Mouse (Mus musculus): Measurements from ENCODE around the gene Snrnp35.
"Not testable (repeated sequence)": the region's sequence is repeated elsewhere in the genome, so short reads cannot be mapped to it uniquely, and the experiment has no call there.

The Snrnp35 gene

GRCm38 (mm10) chr5:124482966-124483654 lies at the start of gene Snrnp35:
Snrnp35 (plus strand) TSS chr5:124483134.
- CTCF ChIA-PET, result no interaction called here

GRCm38 (mm10) chr5:124438229-124438628 lies 44.7 kb upstream of the Snrnp35 start:
- CTCF ChIA-PET, result interaction anchor here (0.6 kb wide), 1 partner anchor 58 kb away, joined by 3 read pairs; no protein-coding TSS in a partner anchor

- CTCF ChIA-PET, result no interaction called here
Measured at GRCm38 (mm10) chr5:124438746-124439145, 44.2 kb upstream of the Snrnp35 start.

DNA sequence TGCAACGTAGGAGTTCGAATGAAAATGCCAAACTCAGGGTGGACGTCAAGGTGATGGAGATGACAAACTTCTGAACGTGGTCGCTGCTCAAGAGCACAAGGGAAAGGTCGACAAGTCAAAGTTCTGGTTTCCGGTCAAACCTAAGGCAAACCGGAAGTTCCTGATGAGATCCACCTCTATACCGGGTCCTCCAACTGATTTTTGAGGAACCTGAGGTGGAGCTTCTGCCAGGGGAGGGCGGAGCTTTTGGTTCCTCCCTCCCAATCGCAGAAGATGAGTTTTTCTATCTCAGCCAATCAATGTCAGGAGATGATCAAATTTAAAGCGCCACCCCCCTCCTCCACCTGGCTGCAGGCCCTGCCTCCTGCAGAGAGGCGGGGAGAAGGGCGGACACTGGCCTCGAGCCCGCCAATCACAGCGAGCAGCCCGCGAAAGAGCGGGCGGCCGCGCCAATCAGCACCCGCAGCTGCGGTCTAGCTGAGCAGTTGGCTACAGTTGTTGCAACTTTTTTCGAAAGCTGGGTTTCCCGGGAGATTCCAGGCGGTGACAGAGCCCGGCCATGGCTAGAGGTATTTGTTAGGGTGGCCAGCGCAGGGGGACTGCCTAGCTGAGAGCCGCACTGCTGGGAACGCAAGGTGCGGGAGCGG lies 43.4 kb upstream of the Snrnp35 start, which contains the start of gene Kmt5a:
Kmt5a (plus strand) TSS at position 484 of the 647 bp plus-strand sequence.
- CTCF ChIA-PET, result no interaction called here

DNA sequence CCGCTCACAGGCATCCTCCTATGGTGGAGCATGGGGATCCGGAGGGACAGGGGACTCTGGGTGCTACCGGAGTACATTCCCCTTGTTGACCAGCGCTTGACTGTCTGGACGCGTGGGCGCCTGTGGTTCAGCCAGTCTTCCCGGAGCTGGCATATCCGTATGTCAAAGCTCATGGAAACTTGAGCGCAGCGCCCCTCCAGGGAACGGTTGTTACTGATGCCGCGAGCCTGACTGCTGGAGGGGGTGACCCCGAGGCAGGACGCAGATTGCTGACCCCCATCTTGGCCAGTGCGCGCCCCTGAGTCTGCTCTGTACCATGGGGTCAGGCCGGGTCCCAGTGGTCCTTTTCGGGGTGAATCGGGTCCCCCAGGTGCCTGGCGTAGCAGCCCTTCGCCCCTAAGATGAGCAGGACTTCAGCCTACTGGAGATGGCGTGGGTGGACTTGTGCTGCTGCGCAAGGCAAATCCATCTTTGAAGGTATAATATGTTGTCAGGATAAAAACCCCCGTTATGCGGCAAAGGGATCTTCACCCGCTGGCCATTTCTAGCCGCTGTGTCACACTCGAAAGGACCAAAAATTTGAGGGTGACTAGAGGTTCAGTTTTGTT lies 42.7 kb upstream of the Snrnp35 start:
- CTCF ChIA-PET, result no interaction called here

DNA sequence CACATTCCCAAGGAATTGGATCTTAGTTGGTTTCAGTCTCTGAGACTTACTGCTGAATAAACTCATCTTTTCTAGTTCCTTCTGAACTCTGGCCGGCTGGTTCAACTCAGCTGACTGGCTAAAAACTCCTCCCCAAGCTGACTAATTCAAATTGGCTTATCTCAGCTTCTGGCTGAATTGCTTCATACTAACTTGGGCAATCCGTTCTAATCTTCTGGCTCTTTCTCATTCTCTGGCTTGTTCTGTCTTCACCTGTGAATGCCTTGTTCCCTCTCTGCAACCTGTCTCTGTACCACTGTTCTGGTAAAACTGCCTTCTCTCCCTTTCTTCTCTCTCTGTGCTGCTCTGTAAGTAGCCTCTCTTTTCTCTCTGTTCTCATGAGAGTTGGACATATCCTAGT lies 40.3 kb upstream of the Snrnp35 start:
- CTCF ChIA-PET, result no interaction called here

GRCm38 (mm10) chr5:124444208-124444607 lies 38.7 kb upstream of the Snrnp35 start:
- CTCF ChIA-PET, result interaction anchor here (0.6 kb wide), 1 partner anchor 332 kb away, joined by 3 read pairs; the partner anchor contains the start of gene Ogfod2

DNA sequence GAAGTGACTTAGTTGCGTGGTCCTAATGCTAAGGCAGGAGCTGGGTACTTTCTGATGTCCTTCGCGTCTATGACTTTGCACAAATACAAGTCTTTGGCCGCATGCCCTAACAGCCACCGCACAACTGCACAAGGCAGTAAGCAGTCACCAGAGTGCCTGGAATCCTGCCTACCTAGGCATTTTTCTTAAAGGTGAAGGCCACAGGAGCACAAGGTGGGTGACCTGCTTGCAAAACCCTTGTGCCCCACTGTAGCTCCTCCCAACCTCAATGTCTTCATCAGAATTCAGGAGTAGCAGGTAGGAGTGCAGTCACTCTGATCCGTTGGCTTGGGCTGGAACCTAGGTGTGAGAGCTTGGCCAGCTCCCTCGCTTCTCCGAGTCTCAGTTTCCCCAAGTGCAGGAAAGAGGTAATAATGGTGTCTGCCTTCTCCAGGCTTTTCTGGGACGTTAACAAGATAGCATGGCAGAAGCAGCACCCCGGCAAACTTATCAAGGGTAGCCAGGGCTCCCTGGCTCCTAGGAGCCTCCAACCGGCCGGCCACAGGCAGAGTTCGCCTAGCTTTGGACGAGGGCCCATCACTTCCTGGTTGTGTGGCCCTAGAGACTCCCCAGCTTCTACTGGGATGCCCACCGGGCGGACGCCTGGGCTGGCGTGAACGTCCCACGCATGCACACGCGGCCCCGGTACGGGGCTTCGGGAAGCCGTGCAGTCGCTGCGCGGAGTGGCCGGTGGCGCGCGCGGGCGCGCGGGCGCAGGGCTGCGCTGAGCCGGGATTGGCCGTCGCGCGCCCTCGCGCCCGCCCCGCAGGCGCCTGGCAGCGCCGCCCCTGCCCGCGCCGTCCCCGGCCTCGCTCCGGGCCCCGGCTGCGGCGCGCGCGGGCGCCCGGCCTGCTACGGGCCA lies 38.0 kb upstream of the Snrnp35 start:
- CTCF ChIA-PET, result interaction anchor here (0.6 kb wide), 1 partner anchor 333 kb away, joined by 3 read pairs; the partner anchor contains the start of gene Ogfod2

- CTCF ChIA-PET, result no interaction called here
Measured at GRCm38 (mm10) chr5:124445621-124446293, 37.2 kb upstream of the Snrnp35 start.

DNA sequence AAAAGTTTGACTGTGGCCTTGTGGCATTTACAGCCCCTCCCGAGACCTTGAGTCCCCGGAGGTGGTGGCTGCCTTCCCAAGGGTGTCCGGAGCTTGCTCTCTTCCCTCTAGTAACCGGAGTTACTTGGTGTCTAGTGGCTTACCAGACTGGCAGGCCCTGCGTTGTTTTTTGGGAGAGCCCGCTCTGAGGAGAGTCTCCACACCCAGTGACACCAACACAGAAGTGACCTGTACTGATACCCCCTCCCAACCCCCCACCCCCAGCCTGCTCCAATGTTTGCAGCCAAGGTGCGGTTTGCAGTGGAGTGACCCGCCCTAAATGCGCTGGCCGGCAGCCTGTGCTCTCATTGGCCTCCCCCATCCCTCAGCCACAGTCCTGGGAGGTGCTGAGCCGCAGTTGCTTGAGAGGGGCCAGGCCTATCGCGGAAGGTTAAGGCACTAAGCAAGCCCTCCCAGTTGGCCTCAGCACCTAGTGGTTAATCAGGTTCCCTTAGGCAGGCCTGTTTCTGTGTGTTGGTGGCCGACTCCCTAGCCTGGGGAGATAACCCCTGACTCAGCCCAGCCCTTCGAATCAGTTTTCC lies 36.5 kb upstream of the Snrnp35 start:
- CTCF ChIA-PET, result interaction anchor here (0.6 kb wide), 1 partner anchor 24 kb away, joined by 5 read pairs; no protein-coding TSS in a partner anchor

- CTCF ChIA-PET, result interaction anchor here (0.9 kb wide), 1 partner anchor 69 kb away, joined by 4 read pairs; no protein-coding TSS in a partner anchor
Measured at GRCm38 (mm10) chr5:124449494-124449893, 33.4 kb upstream of the Snrnp35 start.

DNA sequence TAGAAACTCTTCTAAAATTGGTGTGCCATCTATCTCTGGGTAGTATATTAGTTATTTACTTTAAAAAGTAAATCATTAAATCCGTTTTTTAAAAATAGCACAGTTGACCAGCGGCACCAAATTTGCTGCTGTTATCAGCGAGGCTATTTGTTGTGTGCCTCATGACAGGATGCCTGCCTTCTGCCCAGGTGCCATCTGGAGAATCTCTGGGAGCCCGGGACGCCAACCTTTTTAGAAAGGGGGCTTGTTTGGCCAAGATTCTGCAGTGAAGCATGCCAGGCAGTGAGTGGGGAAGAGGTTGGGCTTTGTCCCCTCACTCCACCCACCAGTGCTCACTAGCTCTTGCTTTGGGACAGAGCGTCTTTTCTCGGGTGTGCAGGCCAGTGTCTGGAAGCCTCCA lies 32.9 kb upstream of the Snrnp35 start:
- CTCF ChIA-PET, result interaction anchor here (0.9 kb wide), 1 partner anchor 70 kb away, joined by 4 read pairs; no protein-coding TSS in a partner anchor

- CTCF ChIA-PET, result no interaction called here
Measured at GRCm38 (mm10) chr5:124450641-124451340, 32.1 kb upstream of the Snrnp35 start.

DNA sequence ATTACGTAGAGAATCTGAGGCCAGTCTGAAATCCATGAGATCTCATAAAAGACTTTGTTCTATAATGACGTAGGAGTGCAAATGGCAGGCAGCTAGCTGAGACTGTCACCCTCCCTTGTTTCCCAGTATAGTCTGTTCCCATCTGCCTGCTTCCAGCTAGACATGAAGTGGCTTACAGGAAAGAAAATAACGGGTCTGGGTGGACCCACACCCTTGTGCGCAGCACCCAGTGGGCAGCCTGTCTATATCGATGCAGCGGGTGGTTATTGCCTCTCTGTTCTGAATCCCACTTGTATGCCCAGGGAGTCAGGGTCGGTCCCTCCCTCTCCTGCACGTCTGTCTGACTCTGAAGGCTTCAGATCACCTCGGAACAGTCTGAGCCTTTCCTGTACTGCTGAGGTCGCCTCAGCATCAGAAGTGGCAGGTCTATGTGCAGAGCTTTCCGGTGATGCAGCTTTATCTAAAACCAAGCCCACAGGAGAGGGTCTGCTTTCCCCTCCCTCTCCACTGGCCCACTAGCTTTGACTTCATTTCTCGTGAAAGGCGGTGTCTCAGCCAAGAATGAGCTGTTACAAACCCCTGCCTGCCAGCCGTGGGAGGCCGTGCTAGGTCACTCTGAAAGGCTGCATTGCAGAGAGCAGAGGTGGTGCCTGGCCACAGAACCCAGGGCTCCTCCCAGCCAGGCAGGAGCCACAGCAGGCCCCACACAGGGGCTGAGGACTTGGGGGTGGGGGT lies 30.3 kb upstream of the Snrnp35 start:
- CTCF ChIA-PET, result interaction anchor here (0.6 kb wide), 1 partner anchor 1351 kb away, joined by 3 read pairs; no protein-coding TSS in a partner anchor

DNA sequence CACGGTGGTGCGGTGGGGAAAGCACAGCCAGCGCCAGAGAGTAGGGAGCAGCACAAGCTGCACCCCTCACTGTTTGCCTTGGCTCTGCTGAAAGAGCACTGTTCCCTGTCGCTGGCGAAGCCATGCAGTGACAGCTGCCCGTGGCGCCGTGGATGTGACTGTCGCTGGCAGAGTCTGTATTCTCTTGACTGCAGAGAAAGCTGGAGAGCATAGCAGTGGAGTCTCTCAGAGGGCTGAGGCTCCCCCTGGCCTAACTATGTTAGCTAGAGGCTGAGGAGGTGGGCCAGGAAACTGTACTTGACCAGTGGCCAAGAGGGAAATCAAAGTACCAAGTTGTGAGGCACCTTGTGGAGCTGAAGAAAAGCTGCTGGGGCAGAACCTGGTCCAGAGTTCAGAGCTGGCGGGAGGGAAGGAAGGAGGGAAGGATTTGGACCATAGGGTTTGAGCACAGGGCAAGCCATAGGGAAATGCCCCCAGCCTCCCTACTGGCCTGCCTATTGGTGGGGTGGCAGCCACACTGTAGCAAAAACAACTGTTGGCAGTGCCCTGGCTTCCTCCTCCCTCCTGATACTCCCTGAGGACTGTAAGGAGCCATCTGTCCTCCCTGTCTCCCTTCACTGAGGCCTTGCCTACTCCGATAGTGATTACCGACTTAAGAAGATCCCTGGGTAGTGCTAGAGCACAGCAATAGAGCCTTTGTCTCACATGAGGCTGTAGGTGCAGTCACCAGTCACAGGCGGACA lies 29.4 kb upstream of the Snrnp35 start:
- CTCF ChIA-PET, result interaction anchor here (0.6 to 0.7 kb wide), 2 partner anchors 194 to 1352 kb away, joined by 3 read pairs; no protein-coding TSS in a partner anchor

DNA sequence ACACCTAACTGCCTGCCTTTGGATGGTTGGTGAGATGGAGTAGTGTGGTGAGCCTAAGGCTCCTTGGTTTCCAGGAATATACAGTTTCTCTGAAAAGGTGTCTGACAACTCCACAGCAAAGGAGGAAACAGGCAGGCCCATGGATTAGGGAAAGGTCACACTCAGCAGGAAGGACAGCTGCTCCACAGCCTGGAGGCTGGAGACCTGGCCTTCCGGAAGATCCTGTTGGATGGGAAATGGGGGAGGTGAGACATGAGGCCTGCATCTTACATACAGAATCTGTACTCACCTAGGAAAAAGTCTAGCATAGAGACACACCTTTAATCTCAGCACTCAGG lies 28.9 kb upstream of the Snrnp35 start:
- CTCF ChIA-PET, result interaction anchor here (0.7 kb wide), 1 partner anchor 195 kb away, joined by 3 read pairs; no protein-coding TSS in a partner anchor

- CTCF ChIA-PET, result no interaction called here
Measured at GRCm38 (mm10) chr5:124456762-124457161, 26.2 kb upstream of the Snrnp35 start.

GRCm38 (mm10) chr5:124460922-124461321 lies 22.0 kb upstream of the Snrnp35 start:
- CTCF ChIA-PET, result not testable (repeated sequence)

Measured in spleen, embryonic (tissue).